Mouse (Mus musculus) small intestine, adult 2 months (tissue): ENCODE measurements around the gene Tmem169.

Experiments
- CTCF ChIP-seq: fragments of 200-500 bp; IDR thresholded peaks from 2 replicates; pipeline ENCODE4 v1.5.1; 2012; ENCODE audit warnings: low read depth, mild to moderate bottlenecking, control low read depth, inconsistent platforms, low read length, moderate library complexity, mixed read lengths; ENCODE audit not compliant: insufficient replicate concordance, insufficient read length; ENCODE audit errors: extremely low read depth
- POLR2A ChIP-seq: fragments of 200-500 bp; IDR thresholded peaks from 2 replicates; pipeline ENCODE4 v1.6.1; 2012; ENCODE audit warnings: low read depth, mild to moderate bottlenecking, control low read depth, inconsistent platforms, low read length, moderate library complexity

DNA sequence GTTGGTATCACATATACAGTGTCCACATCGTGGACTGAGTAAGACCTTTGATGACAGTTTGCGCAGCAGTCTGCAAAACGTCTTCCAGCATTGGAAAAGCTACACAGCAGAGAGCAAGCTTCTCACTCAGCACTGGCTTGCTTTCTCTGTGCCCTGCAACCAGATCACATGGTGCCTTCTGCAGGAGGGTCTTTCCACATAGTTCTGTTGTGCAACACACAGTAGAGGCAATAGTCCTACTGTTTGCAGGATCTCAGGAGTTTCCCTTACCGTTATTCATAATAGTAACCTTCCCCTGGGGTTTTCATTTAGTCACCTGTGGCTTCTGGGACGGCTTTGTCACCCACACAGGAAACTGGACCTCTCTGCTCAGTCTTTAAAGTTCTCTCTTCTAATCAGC, 36.6 kb downstream of the Tmem169 start:
- no peak for TF ChIP-seq CTCF
- TF ChIP-seq POLR2A, result no peak
